Mouse (Mus musculus) adrenal gland, postnatal 14 days (tissue): ENCODE data around the gene Pgm5. TPM values are rescaled to one million over a fixed set of nuclear protein-coding genes. Genes with fewer than 3 reads are reported as not detected.

Experiments used
- DNase-seq: peaks from one replicate; pipeline ENCODE4 v3.0.0; 2021; ENCODE audit warnings: mixed read lengths
- total RNA-seq: library from RNA; stranded (reverse); gene quantifications from 2 replicates; pipeline ENCODE4 v1.2.3, GENCODE M21; 2021

The Pgm5 gene
- total RNA-seq, 1 experiment from 2014 or later: 60.3 TPM

- DNase-seq: peak; percentile 14
These were observed 91.3 kb downstream of the Pgm5 start for GRCm38 (mm10) chr19:24770345-24770744.

- no peak for DNase-seq
These were observed 94.3 kb downstream of the Pgm5 start for GRCm38 (mm10) chr19:24767401-24767800.

- peak; percentile 14 for DNase-seq
These were observed 99.0 kb downstream of the Pgm5 start for GRCm38 (mm10) chr19:24762473-24763149.

- DNase-seq: no peak
These were observed 105.0 kb downstream of the Pgm5 start for GRCm38 (mm10) chr19:24756627-24757026.

- no peak for DNase-seq
These were observed 107.2 kb downstream of the Pgm5 start for GRCm38 (mm10) chr19:24754440-24754785.

- peak; percentile 17 for DNase-seq
These were observed 107.8 kb downstream of the Pgm5 start for GRCm38 (mm10) chr19:24753617-24754439.

GRCm38 (mm10) chr19:24752873-24753538 lies 108.6 kb downstream of the Pgm5 start:
- DNase-seq: no peak

GRCm38 (mm10) chr19:24746266-24746875 lies 115.3 kb downstream of the Pgm5 start:
- DNase-seq: no peak

- DNase-seq: no peak
These were observed 119.0 kb downstream of the Pgm5 start for GRCm38 (mm10) chr19:24742606-24743005.

- DNase-seq: no peak
These were observed 122.9 kb downstream of the Pgm5 start for GRCm38 (mm10) chr19:24738786-24739185.

- DNase-seq: no peak
These were observed 123.6 kb downstream of the Pgm5 start for GRCm38 (mm10) chr19:24738026-24738425.

- DNase-seq: no peak
These were observed 126.0 kb downstream of the Pgm5 start for GRCm38 (mm10) chr19:24735484-24736128.

- peak; percentile 8 for DNase-seq
These were observed 131.0 kb downstream of the Pgm5 start for GRCm38 (mm10) chr19:24730661-24731060.

GRCm38 (mm10) chr19:24724362-24724761 lies 137.3 kb downstream of the Pgm5 start:
- no peak for DNase-seq

GRCm38 (mm10) chr19:24720448-24720847 lies 141.2 kb downstream of the Pgm5 start:
- DNase-seq: peak; percentile 6

- DNase-seq: no peak
These were observed 142.2 kb downstream of the Pgm5 start for GRCm38 (mm10) chr19:24719504-24719903.

- no peak for DNase-seq
These were observed 143.6 kb downstream of the Pgm5 start for GRCm38 (mm10) chr19:24718021-24718420.

- no peak for DNase-seq
These were observed 145.2 kb downstream of the Pgm5 start for GRCm38 (mm10) chr19:24716303-24717097.

GRCm38 (mm10) chr19:24708032-24708431 lies 153.6 kb downstream of the Pgm5 start:
- DNase-seq: no peak

- no peak for DNase-seq
These were observed 154.4 kb downstream of the Pgm5 start for GRCm38 (mm10) chr19:24707071-24707906.
